Mouse (Mus musculus) liver, embryonic 14.5 days (tissue): ENCODE measurements around the gene Lmln. TPM values are rescaled to one million over a fixed set of nuclear protein-coding genes. Genes with fewer than 3 reads are reported as not detected.
"Not testable (repeated sequence)": the region's sequence is repeated elsewhere in the genome, so short reads cannot be mapped to it uniquely, and the experiment has no call there.

ENCODE experiments used
- ATAC-seq: fragments of 200-750 bp; cut with Nextera tagmentation; 2 replicates; pipeline ENCODE4 v1.8.0; 2017; ENCODE audit warnings: moderate number of reproducible peaks, mild to moderate bottlenecking, moderate library complexity; ENCODE audit not compliant: insufficient read depth
- DNase-seq, 3 experiments: peaks; one replicate each; pipeline ENCODE4 v3.0.0-alpha.2; 2012 to 2013; ENCODE audit warnings: low read depth in 3 of 3, low spot score in 3 of 3
- H3K27ac ChIP-seq: fragments of 300-500 bp; sonication (generic); 2 replicates; pipeline ENCODE4 v1.5.1; 2014; ENCODE audit warnings: moderate library complexity, mild to moderate bottlenecking, control low read depth, inconsistent platforms
- H3K27me3 ChIP-seq: fragments of 300-500 bp; sonication (generic); 2 replicates; pipeline ENCODE4 v1.6.1; 2014; ENCODE audit warnings: mild to moderate bottlenecking, low read length, moderate library complexity; ENCODE audit not compliant: control insufficient read depth, insufficient read depth
- H3K36me3 ChIP-seq: fragments of 300-500 bp; sonication (generic); replicated peaks from 2 replicates; pipeline ENCODE4 v1.6.1; 2014; ENCODE audit warnings: low read depth; ENCODE audit not compliant: control insufficient read depth, insufficient read depth
- H3K4me1 ChIP-seq, 2 experiments: fragments of 200-500 bp in 1 of 2; fragments of 300-500 bp in 1 of 2; sonication (generic) in 1 of 2; replicated peaks; 2 replicates each; pipeline ENCODE4 v1.6.1; 2012 to 2014; ENCODE audit warnings: antibody characterized with exemption in 1 of 2, inconsistent platforms in 1 of 2, low read length in 1 of 2; ENCODE audit not compliant: control insufficient read depth in 2 of 2, insufficient read depth in 2 of 2
- H3K4me2 ChIP-seq: fragments of 300-500 bp; sonication (generic); 2 replicates; pipeline ENCODE4 v1.6.1; 2014; ENCODE audit warnings: low read depth, mild to moderate bottlenecking, control low read depth, moderate library complexity
- H3K4me3 ChIP-seq, 2 experiments: fragments of 200-500 bp in 1 of 2; fragments of 300-500 bp in 1 of 2; sonication (generic) in 1 of 2; 2 replicates each; pipeline ENCODE4 v1.5.1; 2012 to 2014; ENCODE audit warnings: low read depth in 2 of 2, low read length in 2 of 2, mild to moderate bottlenecking in 2 of 2, control low read depth in 1 of 2, inconsistent platforms in 1 of 2, moderate library complexity in 1 of 2; ENCODE audit not compliant: insufficient read depth in 1 of 2
- H3K9ac ChIP-seq: fragments of 300-500 bp; sonication (generic); replicated peaks from 2 replicates; pipeline ENCODE4 v1.6.1; 2014; ENCODE audit warnings: mild to moderate bottlenecking, control low read depth, moderate library complexity
- H3K9me3 ChIP-seq: fragments of 300-500 bp; sonication (generic); 2 replicates; pipeline ENCODE4 v1.6.1; 2016; ENCODE audit warnings: low read length, mixed read lengths; ENCODE audit not compliant: control insufficient read depth
- CTCF ChIP-seq: IDR thresholded peaks from 2 replicates; pipeline ENCODE4 v1.5.1; 2016; ENCODE audit warnings: antibody characterized with exemption, low read depth, control low read depth
- EP300 ChIP-seq: IDR thresholded peaks from 2 replicates; pipeline ENCODE4 v1.6.1; 2016; ENCODE audit warnings: antibody characterized with exemption, low read depth
- WGBS: fragments of 180-500 bp; shearing (Covaris S2); extraction: QIAGEN DNeasy Blood & Tissue Kit; methylation state at CpG from one replicate; pipeline ENCODE4 v1.1.7; 2014; ENCODE audit not compliant: insufficient replicate concordance; 5-methylcytosine and 5-hydroxymethylcytosine counted together
- microRNA counts: library from miRNA; unstranded; fragments of <30 nt; microRNA quantifications from one replicate; lab custom pipeline; 2016
- microRNA-seq: library from miRNA; unstranded; fragments of <30 nt; microRNA quantifications from one replicate; pipeline ENCODE4, GENCODE M21; 2016
- polyA plus RNA-seq, 2 experiments: library from polyadenylated mRNA; depleted of rRNA in 1 of 2; stranded (reverse) in 1 of 2; unstranded in 1 of 2; fragments of >200 nt; fragmentation: Nextera tagmentation in 1 of 2; extraction: Ambion mirVana in 1 of 2; gene quantifications; 2 replicates each; pipeline versions ENCODE4 v1.2.1 to v1.2.3; 2012 to 2014

Lmln gene
- polyA plus RNA-seq, 2 experiments = 0.32 to 0.75 TPM

DNA sequence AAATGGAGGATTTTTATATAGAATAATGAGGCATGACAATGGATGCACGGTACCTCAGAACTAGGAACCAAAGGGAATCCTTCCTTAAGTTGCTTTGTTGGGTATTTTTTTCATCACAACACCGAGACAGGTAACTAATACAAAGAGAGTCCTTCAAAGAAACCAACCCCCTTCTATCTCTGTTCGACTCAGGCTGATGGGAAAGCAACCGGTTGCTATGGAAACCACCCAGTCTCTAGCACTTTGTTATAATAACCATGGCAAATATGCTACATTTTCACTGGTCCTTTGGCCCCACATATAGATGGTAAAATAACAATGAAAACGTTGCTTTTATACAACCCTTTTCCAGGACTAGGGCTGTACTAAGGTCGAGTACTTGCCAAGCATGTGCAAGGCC, 109.5 kb downstream of the Lmln start:
- no peak for ATAC-seq
- 57% methylated on average over 6 of the region's 6 CpGs for WGBS

DNA sequence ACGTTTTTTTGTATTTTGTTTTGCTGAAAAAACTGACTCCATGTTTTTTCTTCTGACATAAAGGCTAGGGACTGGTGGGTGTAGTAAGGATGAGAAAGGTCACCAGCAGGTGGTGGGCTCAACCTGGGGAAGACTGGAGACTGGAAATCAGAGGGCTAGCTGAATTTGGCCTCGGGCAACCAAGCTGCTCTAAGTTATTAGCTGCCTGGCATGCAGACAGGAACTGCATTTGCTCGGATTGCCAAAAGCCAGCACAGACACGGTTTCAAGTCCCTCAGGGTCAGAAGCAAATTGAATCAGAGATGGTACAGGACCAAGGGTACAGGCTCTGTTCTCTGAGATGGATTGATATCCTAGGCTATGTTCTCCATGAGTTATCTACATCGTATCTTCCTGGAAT, 110.8 kb downstream of the Lmln start:
- Histone ChIP-seq H3K4me1 (peaks cover 0 to 3% of the 10 kb centered on the region in 2 experiments; a peak in 1 of 4 replicates), H3K27ac (no peak overlapping the region), H3K9me3 (no peaks in the 10 kb centered on the region), H3K4me2 (no peak overlapping the region), H3K4me3 (no peak overlapping the region), H3K27me3 (no peaks in the 10 kb centered on the region), H3K9ac (no peak overlapping the region), H3K36me3 (no peaks in the 10 kb centered on the region)
- no peak for ATAC-seq
- TF ChIP-seq CTCF (no peak), EP300 (no peak)
- 58% methylated on average over 5 of the region's 5 CpGs for WGBS
- DNase-seq = no peak

More for the DNA sequence above, 109.5 kb downstream of the Lmln start:
- H3K4me2 ChIP-seq = no peak overlapping the region
- no peaks in the 10 kb centered on the region for H3K27me3 ChIP-seq
- no peaks in the 10 kb centered on the region for H3K36me3 ChIP-seq
- H3K4me3 ChIP-seq = no peak overlapping the region
- no peaks in the 10 kb centered on the region for H3K9me3 ChIP-seq
- TF ChIP-seq EP300 (no peak), CTCF (no peak)
- no peak for DNase-seq
- H3K9ac ChIP-seq = no peak overlapping the region
- no peak overlapping the region for H3K27ac ChIP-seq
- 0 out of 4 replicates have a peak, but pooled peaks cover 0 to 3% of the 10 kb centered on the region in 2 experiments for H3K4me1 ChIP-seq

DNA sequence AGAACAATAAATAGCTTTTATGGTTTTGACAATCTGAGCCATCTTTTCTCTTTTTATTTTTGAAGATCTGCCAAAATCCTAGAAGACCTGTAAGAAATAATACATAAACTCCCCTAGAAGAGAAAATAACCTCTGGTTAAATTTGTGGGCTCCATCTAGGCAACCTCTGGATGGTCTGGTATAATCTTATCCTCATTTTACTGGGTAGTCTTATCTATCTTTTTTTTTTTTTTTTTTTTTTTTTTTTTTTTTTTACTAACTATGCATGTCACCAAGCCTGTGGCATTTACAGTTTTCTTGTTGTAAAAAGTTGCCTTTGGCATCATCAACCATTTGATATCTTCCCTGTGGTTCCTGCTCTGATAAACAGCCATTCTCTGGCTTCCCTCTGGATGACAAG, 112.4 kb downstream of the Lmln start:
- H3K9ac ChIP-seq = no peak overlapping the region
- TF ChIP-seq CTCF (no peak), EP300 (no peak)
- H3K36me3 ChIP-seq = no peaks in the 10 kb centered on the region
- no peak overlapping the region for H3K27ac ChIP-seq
- H3K4me3 ChIP-seq = no peak overlapping the region
- H3K4me2 ChIP-seq = no peak overlapping the region
- ATAC-seq (no peak), DNase-seq (no peak)
- H3K27me3 ChIP-seq = no peaks in the 10 kb centered on the region
- H3K4me1 ChIP-seq = peaks cover 0 to 5% of the 10 kb centered on the region in 2 experiments; a peak in 1 of 4 replicates
- no peaks in the 10 kb centered on the region for H3K9me3 ChIP-seq

DNA sequence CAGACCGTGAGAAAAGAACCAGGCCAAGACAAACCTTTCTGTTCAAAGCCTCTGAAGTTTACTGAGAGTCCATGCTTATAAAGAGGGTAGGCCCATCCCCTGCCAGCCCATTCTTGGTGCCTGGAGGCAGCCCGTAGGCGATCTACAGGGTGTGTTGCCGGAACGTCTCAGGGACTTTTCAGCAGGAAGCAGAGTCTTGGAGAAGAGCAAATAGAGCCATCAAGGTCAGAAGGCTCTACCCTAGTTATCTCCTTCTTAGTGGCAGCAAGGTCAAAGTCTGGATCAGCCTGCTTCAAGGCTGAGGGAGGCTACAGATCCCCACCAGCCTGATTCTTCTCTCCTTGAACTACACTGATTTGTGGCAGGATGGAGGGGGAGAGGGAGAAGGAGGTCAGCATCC, 114.5 kb downstream of the Lmln start:
- ATAC-seq, H3K9me3 ChIP-seq, H3K4me3 ChIP-seq, H3K4me1 ChIP-seq, H3K9ac ChIP-seq, H3K27me3 ChIP-seq, H3K36me3 ChIP-seq, DNase-seq, H3K4me2 ChIP-seq, H3K27ac ChIP-seq: not testable (repeated sequence)
- 76% methylated on average over 5 of the region's 5 CpGs for WGBS

MicroRNAs encoded within 50 kb of the gene (microRNA counts, 519-probe panel; counts per million panel counts)
- microRNA mmu-miR-1947 (lab: Ali Mortazavi, UCI) = 69.9 counts per million

Small RNA genes lying within 50 kb of the gene (microRNA-seq; reads per million reads assigned to microRNA genes)
- gene Gm22231 = not detected
- gene Mir1947 = 10.1 reads per million, percentile 21 among the genes with 10 or more reads in this experiment

Other genes starting within 250 kb of the Lmln start
- 5.7 and 9.8 TPM in 2 replicates for gene Fyttd1, start 185.0 kb upstream of the Lmln start, polyA plus RNA-seq (2012; rRNA removed)
- gene Fyttd1, start 185.0 kb upstream of the Lmln start, polyA plus RNA-seq (2014; fragmentation: Nextera tagmentation; extraction: Ambion mirVana) = 33.3 and 33.9 TPM in 2 replicates
- 3.9 and 4.2 TPM in 2 replicates for gene Rubcn, start 184.8 kb upstream of the Lmln start, polyA plus RNA-seq (2012; rRNA removed)
- gene Rubcn, start 184.8 kb upstream of the Lmln start, polyA plus RNA-seq (2014; fragmentation: Nextera tagmentation; extraction: Ambion mirVana) = 3.1 and 4.3 TPM in 2 replicates
- gene Lrch3, start 148.4 kb upstream of the Lmln start, polyA plus RNA-seq (2012; rRNA removed) = 5.0 and 6.3 TPM in 2 replicates
- 3.9 and 4.9 TPM in 2 replicates for gene Lrch3, start 148.4 kb upstream of the Lmln start, polyA plus RNA-seq (2014; fragmentation: Nextera tagmentation; extraction: Ambion mirVana)
- 0.15 and 0.42 TPM in 2 replicates for gene Iqcg, start 6.3 kb upstream of the Lmln start, polyA plus RNA-seq (2012; rRNA removed)
- 0.72 and 0.91 TPM in 2 replicates for gene Iqcg, start 6.3 kb upstream of the Lmln start, polyA plus RNA-seq (2014; fragmentation: Nextera tagmentation; extraction: Ambion mirVana)
- 617 and 863 TPM in 2 replicates for gene Rpl35a, start 6.1 kb upstream of the Lmln start, polyA plus RNA-seq (2012; rRNA removed)
- 752 and 811 TPM in 2 replicates for gene Rpl35a, start 6.1 kb upstream of the Lmln start, polyA plus RNA-seq (2014; fragmentation: Nextera tagmentation; extraction: Ambion mirVana)
- 3.1 and 3.3 TPM in 2 replicates for gene Osbpl11, start 122.5 kb downstream of the Lmln start, polyA plus RNA-seq (2012; rRNA removed)
- 4.3 and 5.5 TPM in 2 replicates for gene Osbpl11, start 122.5 kb downstream of the Lmln start, polyA plus RNA-seq (2014; fragmentation: Nextera tagmentation; extraction: Ambion mirVana)
- gene Snx4, start 188.9 kb downstream of the Lmln start, polyA plus RNA-seq (2012; rRNA removed) = 4.7 and 7.1 TPM in 2 replicates
- 21.3 and 22.8 TPM in 2 replicates for gene Snx4, start 188.9 kb downstream of the Lmln start, polyA plus RNA-seq (2014; fragmentation: Nextera tagmentation; extraction: Ambion mirVana)